Mouse (Mus musculus): ENCODE measurements at regions not wholly inside any gene's neighbourhood (a gene's known extent, or its start where the extent isn't known, plus 50 kb on each side); places are given as distances from the start of the nearest gene placed in this dataset.
"Not testable (repeated sequence)": the region's sequence is repeated elsewhere in the genome, so short reads cannot be mapped to it uniquely, and the experiment has no call there.

DNA sequence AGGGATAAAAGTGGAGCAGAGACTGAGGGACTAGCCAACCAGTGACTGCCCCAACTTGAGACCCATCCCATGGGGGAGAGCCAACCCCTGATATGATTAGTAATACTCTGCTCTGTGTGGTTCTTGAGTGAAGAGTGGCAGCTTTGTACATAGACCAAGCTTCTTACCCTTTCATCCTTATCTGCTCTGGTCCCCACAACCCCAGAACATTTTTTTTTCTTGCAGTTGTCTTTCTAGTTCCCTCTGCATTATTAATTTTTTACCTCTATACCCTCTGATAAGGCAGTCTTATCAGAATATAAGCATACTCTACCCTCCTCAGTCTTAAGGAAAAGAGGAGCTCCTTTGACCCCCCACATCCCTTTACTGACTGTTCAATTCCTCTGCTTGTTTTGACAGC is 474.4 kb upstream of the Fam160b2 start:
- Histone ChIP-seq H3K9me3 (peaks cover 12% of the 10 kb centered on the region; the same call in 1 of the 2 replicates), H3K4me1 (replicated peaks) (no peaks in the 10 kb centered on the region), H3K27ac (no peak overlapping the region), H3K27me3 (ENCODE audit: insufficient read depth, poor library complexity, severe bottlenecking) (no peaks in the 10 kb centered on the region), H3K36me3 (no peaks in the 10 kb centered on the region), H3K4me3 (no peak overlapping the region)
- DNase-seq (ENCODE audit: low spot score), result no peak

DNA sequence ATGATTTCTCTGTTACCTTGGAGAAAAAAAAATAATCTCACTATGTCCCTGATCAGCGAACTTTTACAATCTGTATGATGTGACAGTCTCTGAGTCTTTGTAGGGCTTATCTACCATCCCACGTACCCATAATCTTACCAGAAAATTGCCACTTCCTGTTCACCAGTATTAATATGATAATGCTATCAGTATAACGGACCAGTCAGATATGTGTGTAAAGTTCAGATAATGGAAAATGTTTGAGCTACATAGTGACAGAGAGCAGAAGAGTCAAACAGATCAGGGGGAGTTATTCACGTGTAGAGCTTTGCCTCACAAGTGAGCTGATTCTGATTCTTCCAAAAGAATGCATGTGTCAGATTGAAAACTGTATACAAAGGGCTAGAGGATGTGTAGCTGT is 466.0 kb upstream of the Fam160b2 start:
- Histone ChIP-seq H3K36me3 (no peaks in the 10 kb centered on the region), H3K9me3 (peaks cover 12% of the 10 kb centered on the region; the same call in 1 of the 2 replicates)

DNA sequence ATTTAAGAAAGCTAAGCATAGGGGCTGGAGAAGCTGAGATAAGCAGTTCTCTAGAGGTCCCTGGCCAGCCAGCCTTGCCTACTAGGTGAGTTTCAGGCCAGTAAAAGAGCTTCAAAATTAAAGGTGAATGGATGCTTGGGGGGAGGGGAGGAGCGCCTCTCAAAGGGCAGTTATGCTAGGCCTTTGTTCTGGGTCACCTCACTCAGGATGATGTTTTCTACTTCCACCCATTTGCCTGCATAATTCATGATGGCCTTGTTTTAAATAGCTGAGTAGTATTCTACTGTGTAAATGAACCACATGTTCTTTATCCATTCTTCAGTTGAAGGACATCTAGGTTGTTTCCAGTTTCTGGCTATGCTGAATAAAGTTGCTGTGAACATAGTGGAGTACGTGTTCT is 457.0 kb upstream of the Fam160b2 start:
- no peaks in the 10 kb centered on the region for H3K27me3 ChIP-seq (ENCODE audit: insufficient read depth, poor library complexity, severe bottlenecking)
- no peak overlapping the region for H3K4me3 ChIP-seq
- DNase-seq (ENCODE audit: low spot score), result no peak
- H3K9me3 ChIP-seq, result no peaks in the 10 kb centered on the region
- WGBS, result 91% methylated on average over 2 of the region's 2 CpGs
- no peaks in the 10 kb centered on the region for H3K36me3 ChIP-seq
- no peak overlapping the region for H3K27ac ChIP-seq
- H3K4me1 ChIP-seq (replicated peaks), result 0 out of 2 replicates have a peak, but pooled peaks cover 5% of the 10 kb centered on the region

More for the DNA sequence above, 466.0 kb upstream of the Fam160b2 start:
- H3K4me3 ChIP-seq, result no peak overlapping the region
- no peak overlapping the region for H3K27ac ChIP-seq
- WGBS, result 83% methylated on average over 4 of the region's 4 CpGs
- H3K27me3 ChIP-seq (ENCODE audit: insufficient read depth, poor library complexity, severe bottlenecking), result no peaks in the 10 kb centered on the region
- H3K4me1 ChIP-seq (replicated peaks), result no peaks in the 10 kb centered on the region
- DNase-seq (ENCODE audit: low spot score), result no peak

DNA sequence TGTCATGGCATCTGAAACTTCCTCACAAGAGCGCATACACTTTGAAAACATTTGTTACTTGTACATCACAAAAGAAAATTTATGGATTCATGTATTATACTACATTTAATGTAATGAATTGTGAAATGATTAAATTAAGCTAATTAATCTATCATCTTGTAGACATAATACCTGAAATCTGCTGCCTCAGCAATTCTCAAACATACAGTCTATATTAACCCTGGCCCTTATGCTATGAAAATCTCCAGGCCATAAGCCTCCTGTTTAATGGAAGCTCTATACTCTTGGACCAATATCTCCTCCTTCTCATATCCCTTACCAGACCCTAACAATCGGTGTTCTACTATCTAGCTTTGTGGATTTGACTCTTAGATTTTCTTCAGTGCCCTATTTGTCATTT is 455.8 kb upstream of the Fam160b2 start:
- H3K4me3 ChIP-seq, result no peak overlapping the region
- H3K27ac ChIP-seq, result no peak overlapping the region
- WGBS, result 90% methylated on average over 2 of the region's 2 CpGs
- H3K4me1 ChIP-seq (replicated peaks), result 0 out of 2 replicates have a peak, but pooled peaks cover 5% of the 10 kb centered on the region
- no peak for DNase-seq (ENCODE audit: low spot score)
- no peaks in the 10 kb centered on the region for H3K27me3 ChIP-seq (ENCODE audit: insufficient read depth, poor library complexity, severe bottlenecking)
- no peaks in the 10 kb centered on the region for H3K9me3 ChIP-seq
- H3K36me3 ChIP-seq, result no peaks in the 10 kb centered on the region

DNA sequence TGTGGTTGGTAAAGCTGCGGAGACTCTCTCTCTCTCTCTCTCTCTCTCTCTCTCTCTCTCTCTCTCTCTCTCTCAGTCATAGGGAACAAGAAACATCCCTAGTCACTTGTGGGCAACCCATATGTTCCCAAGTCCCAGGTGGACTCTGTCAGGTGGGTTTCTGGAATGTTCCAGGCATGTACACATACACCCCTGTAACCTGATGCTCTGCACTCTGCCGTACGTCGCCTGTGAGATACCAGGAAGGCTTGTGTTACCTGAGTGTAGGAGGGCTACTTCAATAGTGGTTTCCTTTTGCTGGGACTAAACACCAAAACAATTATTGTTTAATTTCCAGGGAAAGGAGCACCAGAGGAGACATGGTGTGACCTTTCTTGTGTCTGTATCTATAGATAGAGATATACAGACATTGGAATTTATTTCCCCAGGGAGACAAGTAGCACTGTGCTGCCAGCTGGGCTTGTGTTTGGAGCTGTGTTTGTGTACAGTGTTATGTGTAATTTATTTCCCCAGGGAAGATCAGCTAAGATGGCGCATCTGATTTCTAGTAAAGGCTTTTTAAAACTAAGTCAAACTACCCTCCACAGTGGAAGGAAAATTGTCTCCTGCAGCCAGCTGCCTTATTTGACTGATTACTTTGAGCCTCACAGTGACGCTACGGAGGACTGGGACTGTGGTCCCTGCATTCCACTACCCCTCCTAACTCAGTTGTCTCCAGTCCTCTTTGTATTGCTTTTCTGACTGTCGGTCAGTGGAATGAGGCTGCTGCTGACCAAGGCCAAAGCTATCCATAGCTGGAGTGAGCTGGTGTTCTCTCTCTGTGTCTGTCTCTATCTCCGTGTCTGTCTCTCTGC is 454.4 kb upstream of the Fam160b2 start:
- Histone ChIP-seq H3K9me3 (no peaks in the 10 kb centered on the region), H3K4me1 (replicated peaks) (0 out of 2 replicates have a peak, but pooled peaks cover 5% of the 10 kb centered on the region), H3K4me3 (no peak overlapping the region), H3K27me3 (ENCODE audit: insufficient read depth, poor library complexity, severe bottlenecking) (no peaks in the 10 kb centered on the region), H3K27ac (no peak overlapping the region), H3K36me3 (no peaks in the 10 kb centered on the region)
- no peak for DNase-seq (ENCODE audit: low spot score)
- 69% methylated on average over 9 of the region's 9 CpGs for WGBS

DNA sequence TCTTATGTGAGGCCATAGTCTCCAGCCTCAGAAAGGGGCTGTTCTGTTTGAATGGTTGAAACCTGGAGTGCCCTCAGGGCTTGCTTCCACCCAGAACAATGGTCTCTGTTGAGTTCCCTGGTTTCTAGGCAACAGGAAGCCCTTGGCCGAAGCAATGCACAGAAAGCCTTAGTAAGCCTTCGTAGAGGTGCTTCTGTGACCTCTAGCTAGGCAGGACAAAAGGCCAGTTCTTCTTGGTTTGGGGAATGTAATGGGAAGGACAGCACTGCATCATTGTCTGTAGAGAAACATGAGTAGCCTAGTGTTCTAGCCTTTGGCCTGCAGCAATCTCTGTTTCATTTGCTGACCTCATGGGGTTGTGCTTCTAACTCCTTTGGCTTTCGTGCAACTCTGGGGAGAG is 447.5 kb upstream of the Fam160b2 start:
- peaks cover 10% of the 10 kb centered on the region for H3K4me1 ChIP-seq (replicated peaks)
- 25% methylated on average over 3 of the region's 3 CpGs for WGBS
- H3K4me3 ChIP-seq, result no peak overlapping the region
- H3K27me3 ChIP-seq (ENCODE audit: insufficient read depth, poor library complexity, severe bottlenecking), result no peaks in the 10 kb centered on the region
- H3K36me3 ChIP-seq, result no peaks in the 10 kb centered on the region
- peak; percentile 57 for DNase-seq (ENCODE audit: low spot score)
- peak overlapping the region; percentile 16; the same call in 1 of the 2 replicates for H3K27ac ChIP-seq
- no peaks in the 10 kb centered on the region for H3K9me3 ChIP-seq

DNA sequence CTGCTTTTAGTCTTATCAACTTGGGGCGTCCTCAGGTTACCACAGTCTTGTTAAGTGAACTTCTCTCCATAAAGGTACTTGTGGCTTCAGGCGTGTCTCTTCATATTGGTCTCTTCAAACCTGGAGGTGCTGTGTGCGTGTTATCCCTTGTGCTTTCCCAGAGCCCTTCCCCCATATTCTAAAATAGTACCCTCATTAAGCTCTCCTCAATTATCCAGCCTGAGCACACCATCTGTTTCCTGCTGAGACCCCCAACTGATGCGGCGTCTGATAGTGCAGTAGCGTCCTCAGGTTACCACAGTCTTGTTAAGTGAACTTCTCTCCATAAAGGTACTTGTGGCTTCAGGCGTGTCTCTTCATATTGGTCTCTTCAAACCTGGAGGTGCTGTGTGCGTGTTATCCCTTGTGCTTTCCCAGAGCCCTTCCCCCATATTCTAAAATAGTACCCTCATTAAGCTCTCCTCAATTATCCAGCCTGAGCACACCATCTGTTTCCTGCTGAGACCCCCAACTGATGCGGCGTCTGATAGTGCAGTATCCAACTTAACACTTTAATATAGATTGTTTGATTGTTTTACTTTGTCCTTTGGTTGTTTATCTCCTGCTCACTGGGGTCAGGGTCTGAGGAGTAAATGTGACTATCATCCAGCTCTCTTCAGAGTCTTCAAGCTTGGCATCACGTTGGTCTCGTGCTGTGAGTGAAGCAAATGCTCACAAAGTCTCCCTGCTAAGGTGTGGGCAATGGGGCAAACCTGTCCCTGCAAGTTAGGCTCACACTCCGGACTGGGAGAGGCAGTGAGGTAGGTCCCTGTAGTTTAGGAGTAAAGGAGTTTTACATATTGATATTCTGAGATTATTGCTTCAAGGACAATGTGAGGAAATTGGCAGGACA is 444.5 kb upstream of the Fam160b2 start:
- not testable (repeated sequence) for H3K9me3 ChIP-seq; H3K27me3 ChIP-seq (ENCODE audit: insufficient read depth, poor library complexity, severe bottlenecking)
- WGBS, result 52% methylated on average over 11 of the region's 13 CpGs

DNA sequence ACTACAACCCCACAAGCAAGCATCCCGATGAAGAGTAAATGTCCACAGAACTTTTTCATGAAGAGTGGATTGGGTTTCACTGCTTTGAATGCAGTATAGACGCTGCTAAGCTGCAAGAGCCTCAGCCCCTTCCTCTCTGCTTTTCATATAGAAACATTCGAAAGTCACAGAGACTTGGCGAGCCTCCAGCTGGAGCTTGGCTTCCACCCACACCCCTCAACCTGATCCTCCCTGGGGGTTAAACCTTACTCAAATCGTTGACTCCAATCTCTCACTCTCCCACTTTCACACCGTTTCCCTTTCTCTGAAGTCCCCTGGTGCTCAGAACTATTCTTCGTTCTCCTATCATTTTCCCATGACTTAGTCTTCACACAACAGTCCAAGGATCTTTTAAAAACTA is 437.0 kb upstream of the Fam160b2 start:
- Histone ChIP-seq H3K4me3 (no peak overlapping the region), H3K9me3 (no peaks in the 10 kb centered on the region), H3K4me1 (replicated peaks) (0 out of 2 replicates have a peak, but pooled peaks cover 3% of the 10 kb centered on the region), H3K27ac (no peak overlapping the region), H3K27me3 (ENCODE audit: insufficient read depth, poor library complexity, severe bottlenecking) (no peaks in the 10 kb centered on the region), H3K36me3 (no peaks in the 10 kb centered on the region)
- 76% methylated on average over 7 of the region's 7 CpGs for WGBS
- DNase-seq (ENCODE audit: low spot score), result no peak

More for the DNA sequence above, 444.5 kb upstream of the Fam160b2 start:
- peaks cover 10% of the 10 kb centered on the region for H3K4me1 ChIP-seq (replicated peaks)
- H3K4me3 ChIP-seq; H3K27ac ChIP-seq; DNase-seq (ENCODE audit: low spot score); H3K36me3 ChIP-seq: not testable (repeated sequence)

DNA sequence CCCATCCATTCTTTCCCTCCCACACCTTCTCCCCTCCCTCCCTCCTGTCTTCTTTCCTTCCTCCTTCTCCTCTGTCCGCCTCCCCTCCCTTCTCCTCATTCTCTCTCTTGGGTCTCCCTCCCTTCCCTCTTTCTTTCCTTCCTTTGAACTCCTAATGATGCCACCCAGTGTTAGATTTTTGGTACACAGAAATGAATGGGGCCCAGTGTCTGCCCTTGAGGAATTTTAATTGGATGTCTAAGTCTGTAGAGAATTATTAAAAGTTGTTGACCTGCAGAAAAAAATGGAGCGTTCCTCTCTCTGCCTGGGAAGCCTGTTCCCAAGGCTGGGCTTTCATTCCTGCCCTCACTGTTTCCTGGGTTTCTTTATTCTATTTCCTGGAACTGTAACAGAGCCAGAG is 434.0 kb upstream of the Fam160b2 start:
- WGBS, result 74% methylated on average over 2 of the region's 2 CpGs
- Histone ChIP-seq H3K4me3 (no peak overlapping the region), H3K27me3 (ENCODE audit: insufficient read depth, poor library complexity, severe bottlenecking) (no peaks in the 10 kb centered on the region), H3K27ac (no peak overlapping the region), H3K4me1 (replicated peaks) (peaks cover 10% of the 10 kb centered on the region; the same call in 1 of the 2 replicates), H3K9me3 (no peaks in the 10 kb centered on the region), H3K36me3 (no peaks in the 10 kb centered on the region)
- DNase-seq (ENCODE audit: low spot score), result no peak

DNA sequence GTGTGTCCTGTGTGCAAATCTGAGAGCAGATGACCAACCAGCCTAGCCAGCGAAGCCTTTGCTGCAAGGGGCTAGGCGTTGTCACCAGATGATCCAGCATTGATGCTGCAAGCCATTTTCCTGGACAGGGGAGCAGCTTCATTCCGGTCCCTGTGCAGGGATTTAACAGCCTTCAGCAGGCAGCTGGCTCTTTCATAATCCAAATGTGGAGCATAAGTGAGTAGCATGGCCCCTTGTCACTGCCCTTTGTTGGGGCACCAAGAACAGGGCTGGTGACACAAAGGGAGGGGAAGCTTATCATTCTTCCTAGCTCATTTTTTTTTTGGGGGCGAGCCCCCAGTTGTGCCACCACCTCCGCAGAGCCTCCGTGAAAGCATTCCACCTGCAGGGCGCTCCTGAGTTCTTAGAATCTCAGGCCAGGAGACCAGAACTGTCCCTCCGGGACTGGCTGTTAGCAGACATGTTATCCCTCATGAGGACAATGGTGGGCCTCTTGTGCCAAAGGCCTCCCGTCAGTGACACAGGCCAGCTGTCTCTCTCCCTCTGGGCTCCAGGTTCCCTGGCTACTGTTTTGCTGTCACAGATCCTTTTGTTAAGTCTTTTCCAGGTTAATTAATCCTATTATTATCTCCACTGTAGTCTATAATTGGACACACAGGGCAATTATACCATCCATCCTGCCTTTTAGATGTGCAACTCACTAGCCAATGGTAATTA is 430.7 kb upstream of the Fam160b2 start:
- DNase-seq (ENCODE audit: low spot score), result no peak
- H3K4me1 ChIP-seq (replicated peaks), result peaks cover 10% of the 10 kb centered on the region; the same call in 1 of the 2 replicates
- H3K27ac ChIP-seq, result peak overlapping the region; percentile 50
- no peaks in the 10 kb centered on the region for H3K36me3 ChIP-seq
- H3K4me3 ChIP-seq, result no peak overlapping the region
- no peaks in the 10 kb centered on the region for H3K9me3 ChIP-seq
- no peaks in the 10 kb centered on the region for H3K27me3 ChIP-seq (ENCODE audit: insufficient read depth, poor library complexity, severe bottlenecking)
- WGBS, result 79% methylated on average over 9 of the region's 9 CpGs
